Mouse (Mus musculus): ENCODE data around the gene Kcnip4.
A peak's percentile ranks its signal among the peaks of the same experiment; 100 is the strongest.

Gene Kcnip4

DNA sequence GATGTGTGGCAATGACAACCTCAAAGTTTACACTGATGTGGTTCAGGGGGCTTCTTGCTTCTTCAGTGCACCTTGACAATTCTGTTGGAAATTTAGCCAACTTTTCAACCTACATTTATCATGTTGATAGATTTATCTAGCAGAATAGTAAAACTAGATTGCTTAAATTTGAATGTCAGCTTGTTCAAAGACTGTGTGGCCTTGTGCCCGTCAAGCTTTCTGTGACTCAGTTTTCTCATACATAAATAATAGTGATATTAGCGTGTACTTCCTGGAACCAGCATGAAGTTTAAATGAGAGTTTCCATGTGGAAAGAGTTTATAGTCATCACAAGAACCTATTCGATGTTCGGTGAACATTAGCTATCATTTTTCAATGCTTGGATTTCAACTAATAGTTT lies 1112.4 kb downstream of the Kcnip4 start:
- no peak for DNase-seq (ENCODE audit: low spot score)

DNA sequence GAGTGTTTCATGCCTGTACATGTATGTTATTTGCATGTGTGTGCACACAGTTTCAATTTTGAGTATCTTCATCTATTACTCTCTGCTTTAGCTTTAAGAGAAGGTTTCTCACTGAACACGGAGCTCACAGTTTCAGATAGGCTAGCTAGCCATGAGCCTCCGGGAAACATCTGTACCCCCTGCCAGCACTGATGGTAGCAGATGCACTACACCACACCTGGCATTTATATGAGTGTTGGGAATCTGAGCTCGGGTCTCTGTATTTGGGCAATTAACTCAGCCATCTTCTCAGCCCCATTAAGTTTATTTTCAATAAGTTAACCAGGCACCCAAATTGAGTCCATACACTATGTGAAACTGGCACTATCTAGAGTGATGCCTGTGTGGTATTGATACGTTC lies 1113.2 kb downstream of the Kcnip4 start:
- no peak for DNase-seq (ENCODE audit: low spot score)

DNA sequence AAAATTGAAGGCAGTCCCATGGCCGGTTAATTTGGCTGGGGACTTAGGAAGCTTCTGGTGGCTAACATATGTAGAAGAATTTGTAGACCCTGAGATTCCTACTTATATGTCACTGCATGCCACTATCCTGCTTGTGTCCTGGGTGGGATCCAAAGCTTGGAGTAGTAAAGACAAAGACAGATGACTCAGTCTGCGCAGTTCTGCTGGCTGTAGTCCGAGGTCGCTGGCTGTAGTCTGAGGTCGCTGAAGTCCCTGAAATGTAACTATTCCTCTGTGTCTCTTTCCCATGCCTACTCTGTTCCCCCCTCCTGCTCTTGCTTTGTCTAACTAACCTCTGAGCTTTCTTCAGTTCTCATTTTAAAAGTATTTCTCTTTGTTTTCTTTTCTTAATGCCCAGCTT lies 1114.4 kb downstream of the Kcnip4 start:
- DNase-seq (ENCODE audit: low spot score), result no peak

DNA sequence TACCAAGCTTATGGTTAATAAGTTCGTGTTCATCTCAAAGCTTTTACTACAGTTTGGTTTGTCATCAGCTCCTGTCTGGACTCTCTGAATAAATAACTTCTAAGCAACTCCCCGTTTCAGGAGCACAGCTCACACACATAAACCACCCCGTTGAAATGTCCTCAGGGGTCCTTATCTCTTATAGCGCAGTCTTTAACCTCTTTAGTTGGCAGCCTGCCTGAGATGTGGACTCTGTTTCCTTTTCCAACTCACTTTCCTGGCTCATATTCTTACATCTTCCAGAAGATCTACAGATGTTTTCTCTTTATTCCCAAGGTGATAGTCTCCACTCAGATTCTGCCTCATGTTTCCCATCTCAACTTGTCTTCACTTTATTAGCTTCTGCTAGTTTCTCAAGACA lies 1116.4 kb downstream of the Kcnip4 start:
- no peak for DNase-seq (ENCODE audit: low spot score)

DNA sequence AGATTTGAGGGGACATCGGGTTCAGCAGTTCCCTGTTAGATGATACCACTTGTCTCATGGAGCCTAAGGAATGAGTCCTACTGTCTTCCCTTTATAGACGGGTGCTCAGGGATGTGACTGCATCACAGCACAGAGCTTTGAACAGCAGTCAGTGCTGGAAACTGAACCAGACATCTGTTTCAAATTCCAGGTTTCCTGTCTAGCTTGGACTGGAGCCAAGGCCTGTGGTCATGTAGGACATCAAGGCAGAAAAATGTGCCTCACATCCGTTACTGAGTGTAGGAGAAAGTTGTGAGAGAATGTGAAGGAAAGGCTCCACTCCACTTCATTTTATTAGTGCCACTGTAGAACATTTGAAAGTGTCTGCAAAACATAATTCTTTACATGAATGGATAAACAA lies 1122.2 kb downstream of the Kcnip4 start:
- no peak for DNase-seq (ENCODE audit: low spot score)

DNA sequence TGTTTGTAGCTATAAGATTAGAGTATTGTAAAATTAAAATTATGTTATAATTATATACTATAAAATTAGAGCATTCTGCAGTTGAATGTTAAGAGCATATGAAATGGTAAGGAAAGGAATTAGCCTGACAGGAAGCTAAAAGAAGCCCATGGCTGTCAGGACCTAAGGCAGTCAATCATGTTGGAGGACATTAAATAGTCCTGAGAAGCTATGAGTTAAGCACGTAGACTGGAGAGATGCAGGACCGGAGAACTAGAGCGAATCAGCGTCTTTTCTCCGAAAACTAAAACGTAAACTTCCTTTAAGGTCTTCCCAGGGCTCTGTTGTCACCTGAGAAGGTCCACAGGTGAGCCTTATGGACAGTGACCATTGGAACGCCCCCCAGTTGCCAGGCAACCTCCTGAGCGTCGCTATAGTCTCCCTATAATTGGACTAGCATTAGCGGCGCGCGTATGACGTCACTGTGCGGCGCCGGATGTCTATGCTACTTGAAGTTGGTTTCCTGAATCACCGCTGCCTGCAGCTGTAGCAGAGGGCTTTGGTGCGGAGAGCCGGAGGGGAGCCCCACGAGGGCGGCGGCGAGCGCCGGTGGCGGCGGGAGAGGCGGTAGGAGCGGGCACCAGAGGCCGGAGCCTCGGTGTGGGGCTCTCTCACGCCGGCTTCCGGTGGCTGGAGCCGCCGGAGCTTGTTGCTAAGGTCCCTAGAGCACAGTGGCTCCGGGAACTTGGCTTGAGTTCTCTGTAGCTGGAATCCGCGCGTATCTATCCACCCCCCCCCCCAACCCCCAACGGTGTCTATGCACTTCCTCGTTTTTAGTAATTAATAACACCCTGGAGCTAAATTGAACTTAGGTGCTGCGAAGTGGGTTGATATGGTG lies 1152.6 kb downstream of the Kcnip4 start:
- DNase-seq (ENCODE audit: low spot score), result peak; percentile 81

DNA sequence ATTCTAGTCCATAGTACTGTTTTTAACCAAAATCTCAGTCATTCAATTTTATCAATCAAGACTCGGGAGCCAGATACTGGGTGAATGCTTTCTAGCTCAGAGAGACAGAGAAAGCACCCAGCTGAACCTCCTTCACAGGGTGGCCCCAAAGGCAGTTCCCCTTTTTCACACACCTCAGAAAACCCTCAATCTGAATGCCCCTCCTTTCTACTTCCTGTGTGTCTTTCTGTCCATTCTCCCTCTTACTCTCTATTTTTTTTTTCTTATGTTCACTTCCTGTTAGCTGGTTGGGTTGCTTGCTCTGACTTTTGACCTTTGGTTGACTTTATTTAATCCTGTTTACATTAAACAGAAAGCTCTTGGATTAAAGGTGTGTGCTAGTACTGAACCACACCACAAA lies 1175.4 kb downstream of the Kcnip4 start:
- DNase-seq (ENCODE audit: low spot score), result no peak

DNA sequence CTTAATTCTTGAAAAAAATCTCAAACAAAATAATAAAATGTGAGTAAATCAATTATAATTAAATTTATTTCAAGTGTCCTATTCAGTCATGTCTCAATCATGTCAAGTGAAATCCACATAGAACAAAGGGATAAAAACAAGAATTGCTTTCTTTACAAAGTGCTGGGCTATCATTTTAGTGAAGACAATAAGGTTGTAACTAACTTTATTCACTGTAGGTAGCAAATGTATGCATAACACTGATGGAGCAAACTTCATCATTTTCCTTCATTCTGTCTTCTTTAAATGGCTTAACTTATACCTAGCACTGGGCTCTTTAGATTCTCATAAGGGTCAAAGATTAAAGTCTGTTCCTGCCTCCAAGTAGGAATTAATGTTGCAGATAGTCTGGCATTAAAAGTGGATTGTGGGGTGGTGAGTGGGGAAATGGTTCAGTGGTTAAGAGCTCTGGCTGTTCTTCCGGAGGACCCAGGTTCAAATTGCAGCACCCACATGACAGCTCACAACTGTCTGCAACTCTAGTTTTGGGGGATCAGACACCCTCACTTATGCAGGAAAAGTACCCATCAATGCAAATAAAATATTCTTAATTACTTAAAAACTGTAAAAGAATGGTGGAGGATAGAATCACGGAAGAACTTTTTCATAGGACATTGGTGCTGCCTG lies 1178.6 kb downstream of the Kcnip4 start:
- DNase-seq (ENCODE audit: low spot score), result no peak

DNA sequence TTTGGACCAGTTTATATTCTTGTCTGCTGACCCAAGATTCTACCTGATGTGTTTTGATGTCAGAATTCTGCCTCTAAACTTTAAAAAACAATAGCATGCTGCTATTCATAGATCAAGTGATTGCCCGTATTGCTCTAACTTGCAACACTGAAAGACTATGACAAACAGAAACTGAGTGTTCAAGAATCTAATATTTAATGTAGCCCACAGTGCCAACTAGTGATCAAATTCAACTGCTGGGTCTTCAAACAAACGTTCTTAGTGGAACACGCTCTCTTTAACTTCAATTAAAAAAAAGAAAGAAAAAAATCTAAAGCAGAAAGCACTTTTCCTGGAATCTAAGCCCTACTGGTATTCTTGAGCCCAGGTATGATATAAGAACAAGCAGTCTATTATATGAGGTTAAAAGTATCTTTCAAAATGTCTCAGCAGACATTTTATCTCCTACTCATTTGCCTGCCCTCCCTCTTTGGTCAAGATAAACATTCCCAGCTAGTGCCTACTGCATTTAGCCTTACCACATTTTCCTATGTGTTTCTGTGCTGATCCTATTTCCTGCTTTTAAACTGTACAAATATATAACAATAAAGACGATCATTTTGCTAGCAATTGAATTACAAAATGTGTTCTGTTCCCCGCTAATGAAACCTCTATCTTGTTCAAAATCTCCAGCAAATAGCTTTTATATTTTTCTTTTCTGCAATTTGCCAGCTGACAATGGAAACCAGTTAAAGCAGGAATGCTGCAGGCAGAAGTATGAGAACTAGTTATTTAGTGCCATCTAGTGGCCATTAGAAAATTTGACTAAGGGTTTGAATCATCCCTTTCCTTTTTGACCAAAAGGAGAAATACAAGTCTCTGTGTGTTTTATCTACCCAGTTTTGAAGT lies 1179.4 kb downstream of the Kcnip4 start:
- no peak for DNase-seq (ENCODE audit: low spot score)

DNA sequence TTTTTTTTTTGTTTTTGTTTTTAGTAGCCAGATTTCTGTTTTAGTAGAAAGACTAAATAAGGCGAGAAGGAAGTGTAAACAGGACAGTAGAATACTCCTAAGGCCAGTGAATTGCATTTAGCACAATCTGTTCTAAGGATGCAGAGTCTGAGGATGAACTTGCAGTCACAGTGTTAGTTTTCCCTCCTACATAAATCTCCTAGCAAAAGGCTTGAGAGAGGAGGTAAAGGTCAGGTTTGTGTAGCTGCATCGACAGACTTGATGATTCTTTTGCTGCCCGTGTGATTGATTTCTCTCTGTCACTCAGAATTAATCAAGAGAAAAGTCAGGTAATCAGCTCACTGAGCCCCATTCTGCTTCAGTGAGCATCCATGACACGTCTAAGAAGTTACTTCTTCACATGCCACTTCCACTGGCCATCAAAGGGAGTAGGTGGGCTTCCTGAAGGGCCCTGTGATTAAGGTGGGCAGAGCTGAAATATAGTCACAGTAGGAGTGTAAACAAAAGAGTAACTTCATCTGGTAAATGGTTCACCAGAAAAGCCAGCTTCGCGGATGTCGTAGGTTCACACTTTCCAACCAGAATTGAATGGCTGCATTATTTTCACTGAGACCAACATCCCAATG lies 1183.8 kb downstream of the Kcnip4 start:
- no peak for DNase-seq (ENCODE audit: low spot score)

Measured in spleen, adult 12 weeks (tissue).